ENCODE assay signal across 26 mouse cellular contexts in the genomic region with DNA sequence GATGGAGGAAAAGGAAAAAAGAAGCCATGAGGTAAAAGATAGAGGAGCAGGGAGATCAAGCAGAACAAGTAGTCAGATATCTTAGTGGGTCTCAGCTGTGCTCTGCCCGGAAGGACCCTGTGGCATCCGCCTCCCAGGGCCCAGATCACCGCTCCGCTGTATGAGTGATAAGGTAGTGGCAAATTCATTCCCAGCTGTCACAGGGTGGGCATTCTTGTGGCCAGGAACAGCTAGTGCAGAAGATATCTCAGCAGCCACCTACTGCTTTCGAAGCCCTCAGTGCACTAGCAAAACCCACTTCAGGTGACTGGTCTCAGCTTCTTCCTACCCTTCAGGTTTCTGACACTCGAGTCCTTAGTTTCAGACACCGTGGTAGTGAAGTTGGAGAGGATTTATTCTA. TPM values are rescaled to one million over a fixed set of nuclear protein-coding genes. Genes with fewer than 3 reads are reported as not detected.
DNase-seq lines count a peak whose midpoint lies in the region; ATAC-seq and TF ChIP-seq lines count a peak whose summit lies in the region.
"Had no signal": no experiment of that assay in that cellular context is flagged by ENCODE, and none has a peak within 500 bp of the region (broad histone marks: within the 10 kb centered on the region; RNA-seq: fewer than 3 reads in every experiment).

No protein-coding gene starts in this region.

- no peaks in the 10 kb centered on the region for H3K79me2 ChIP-seq in myocyte (ENCODE audit: control insufficient read depth, insufficient read depth)

- no peak overlapping the region for H3K4me2 ChIP-seq in heart, embryonic 16.5 days (ENCODE audit: low read depth, low read length)
- no peak overlapping the region for H3K4me2 ChIP-seq in myocyte (ENCODE audit: low read depth)
- H3K4me2 ChIP-seq: embryonic facial prominence, embryonic 12.5 days; forebrain, embryonic 13.5 days; forebrain, embryonic 15.5 days had no signal

- TF ChIP-seq POLR2A in myocyte (IDR thresholded peaks at IDR 0.05; ENCODE audit: insufficient read length, low read depth): no peak

- H3K4me3 ChIP-seq in gastrocnemius, adult 2 months: no peak overlapping the region
- H3K4me3 ChIP-seq in heart, embryonic 16.5 days (ENCODE audit: low read length): no peak overlapping the region
- no peak overlapping the region for H3K4me3 ChIP-seq in myocyte
- H3K4me3 ChIP-seq: embryonic facial prominence, embryonic 10.5 days; embryonic facial prominence, embryonic 12.5 days; forebrain, embryonic 13.5 days; forebrain, embryonic 15.5 days had no signal

- H3K9ac ChIP-seq in heart, embryonic 16.5 days (ENCODE audit: low read length): no peak overlapping the region
- H3K9ac ChIP-seq: embryonic facial prominence, embryonic 12.5 days; forebrain, embryonic 13.5 days; forebrain, embryonic 15.5 days had no signal

- peaks cover 41% of the 10 kb centered on the region for H3K36me3 ChIP-seq in heart, embryonic 16.5 days (ENCODE audit: control insufficient read depth, insufficient read depth)
- no peaks in the 10 kb centered on the region for H3K36me3 ChIP-seq in myocyte (ENCODE audit: control insufficient read depth, insufficient read depth)
- H3K36me3 ChIP-seq: forebrain, embryonic 15.5 days; G1E had no signal

- peak; percentile 9 for DNase-seq in gastrocnemius, adult 2 months
- DNase-seq in gastrocnemius, postnatal 36 days: no peak
- DNase-seq in heart, postnatal 14 days: no peak
- DNase-seq: adrenal gland, adult 8-10 months; adrenal gland, postnatal 14 days; adrenal gland, postnatal 36 days; B cell, adult 2 months; cerebellum, adult 11-12 months; cerebellum, adult 2 months; cerebellum, adult 9-10 months; cerebellum, postnatal 10 days; cerebellum, postnatal 25 days had no signal

- H3K4me1 ChIP-seq in heart, embryonic 16.5 days (ENCODE audit: control insufficient read depth, insufficient read depth, low read length): peaks cover 8% of the 10 kb centered on the region
- H3K4me1 ChIP-seq: embryonic facial prominence, embryonic 10.5 days; embryonic facial prominence, embryonic 12.5 days; forebrain, embryonic 13.5 days; forebrain, embryonic 15.5 days had no signal

- H3K9me3 ChIP-seq in heart, embryonic 16.5 days (replicated peaks; ENCODE audit: control insufficient read depth, low read length): no peaks in the 10 kb centered on the region
- H3K9me3 ChIP-seq: embryonic facial prominence, embryonic 10.5 days; embryonic facial prominence, embryonic 12.5 days; forebrain, embryonic 13.5 days; forebrain, embryonic 15.5 days; G1E had no signal

- 57% methylated on average over 7 of the region's 7 CpGs for WGBS in heart, embryonic 16.5 days

- no peak for TF ChIP-seq CTCF in gastrocnemius, adult 2 months (IDR thresholded peaks at IDR 0.05)

- ATAC-seq in heart, embryonic 16.5 days (replicated peaks; ENCODE audit: extremely low read depth, insufficient read depth, low FRiP score): 0 out of 2 replicates have a peak, but pooled peaks have one; percentile 26
- ATAC-seq: activated CD4-positive, CD25-positive, alpha-beta regulatory T cell, adult 4 months; CD4-positive, CD25-positive, alpha-beta regulatory T cell, adult 4 months; forebrain, embryonic 13.5 days; forebrain, embryonic 15.5 days; Patski had no signal

- no peak overlapping the region for H3K27ac ChIP-seq in gastrocnemius, adult 2 months
- H3K27ac ChIP-seq in heart, embryonic 16.5 days (ENCODE audit: low read length): peak overlapping the region; percentile 56; the same call in 1 of the 2 replicates
- H3K27ac ChIP-seq: embryonic facial prominence, embryonic 10.5 days; embryonic facial prominence, embryonic 12.5 days; forebrain, embryonic 13.5 days; forebrain, embryonic 15.5 days had no signal

- no peaks in the 10 kb centered on the region for H3K27me3 ChIP-seq in heart, embryonic 16.5 days (ENCODE audit: control insufficient read depth, insufficient read depth, low read length)
- peaks cover 29% of the 10 kb centered on the region for H3K27me3 ChIP-seq in myocyte (ENCODE audit: control insufficient read depth, insufficient read depth, insufficient read length)
- H3K27me3 ChIP-seq: embryonic facial prominence, embryonic 12.5 days; forebrain, embryonic 13.5 days; forebrain, embryonic 15.5 days; Patski had no signal

- H3ac ChIP-seq in myocyte (ENCODE audit: control insufficient read depth, insufficient read length): no peak overlapping the region

- intact Hi-C loops in gastrocnemius, adult 2 months (cut with DNase I): no loop called here
- intact Hi-C loops in gastrocnemius, postnatal 36 days (cut with DNase I): no loop called here
- intact Hi-C loops in heart, postnatal 14 days (cut with DNase I): no loop called here

TF ChIP-seq in myocyte, 11 proteins besides CTCF, POLR2A, EP300 and RAD21:
- TF ChIP-seq CEBPB (IDR thresholded peaks at IDR 0.05; ENCODE audit: insufficient read depth, poor library complexity, severe bottlenecking): no peak
- peak in 2 of 3 experiments; percentile 30 to 58 for TF ChIP-seq MYOD1 (IDR thresholded peaks at IDR 0.05; ENCODE audit: control insufficient read depth in 1 of 3, insufficient read length in 2 of 3, low read depth in 2 of 3)
- TF ChIP-seq MYOG (IDR thresholded peaks at IDR 0.05; ENCODE audit: control insufficient read depth in 1 of 3, insufficient read depth in 1 of 3, insufficient read length in 2 of 3, low read depth in 2 of 3): peak in 2 of 3 experiments; percentile 26 to 79

RNA-seq across cellular contexts. Expression of gene Col6a2, which starts 11.0 kb away (rescaled TPM):
- 10 to 100 TPM; 28.5 to 59.5 TPM for total RNA-seq in gastrocnemius, adult 2 months (2021)
- 10 to 100 TPM; 69.4 to 92.0 TPM for total RNA-seq in gastrocnemius, postnatal 36 days (2021)
- polyA plus RNA-seq in heart, embryonic 16.5 days (2015; fragmentation: Nextera tagmentation; extraction: Ambion mirVana): 100 and 120 TPM in 2 replicates
- 100 to 1,000 TPM; 169 to 173 TPM for total RNA-seq in heart, postnatal 14 days (2021)
- 63.3 TPM for polyA plus RNA-seq in myocyte (2012; fragmentation: generic; extraction: Trizol)
- total RNA-seq: CH12.LX had no signal
- polyA plus RNA-seq: CD4-positive, CD25-positive, alpha-beta regulatory T cell, adult 4 months; G1E had no signal

RNA-seq across cellular contexts. Expression of gene Ftcd, which starts 37.0 kb away (rescaled TPM):
- not detected for total RNA-seq in gastrocnemius, adult 2 months (2021)
- total RNA-seq in gastrocnemius, postnatal 36 days (2021): not detected
- polyA plus RNA-seq in heart, embryonic 16.5 days (2015; fragmentation: Nextera tagmentation; extraction: Ambion mirVana): 3.5 and 4.0 TPM in 2 replicates
- under 1 TPM in 1 of 2 experiments, not detected in 1; 0.12 TPM for total RNA-seq in heart, postnatal 14 days (2021)
- polyA plus RNA-seq in myocyte (2012; fragmentation: generic; extraction: Trizol): not detected
- total RNA-seq: adrenal gland, adult 18-20 months; CH12.LX had no signal
- polyA plus RNA-seq: activated CD4-positive, CD25-positive, alpha-beta regulatory T cell, adult 4 months; CD4-positive, CD25-positive, alpha-beta regulatory T cell, adult 4 months; cerebellum, adult 2 months; embryonic facial prominence, embryonic 10.5 days; forebrain, embryonic 11.5 days; forebrain, embryonic 13.5 days; forebrain, embryonic 15.5 days; G1E had no signal

RNA-seq across cellular contexts. Expression of gene Spatc1l, which starts 50.4 kb away (rescaled TPM):
- not detected for total RNA-seq in gastrocnemius, adult 2 months (2021)
- not detected for total RNA-seq in gastrocnemius, postnatal 36 days (2021)
- 0.13 TPM in 1 of 2 replicates, not detected in the other for polyA plus RNA-seq in heart, embryonic 16.5 days (2015; fragmentation: Nextera tagmentation; extraction: Ambion mirVana)
- total RNA-seq in heart, postnatal 14 days (2021): not detected
- not detected for polyA plus RNA-seq in myocyte (2012; fragmentation: generic; extraction: Trizol)
- total RNA-seq: adrenal gland, adult 8-10 months; adrenal gland, postnatal 14 days had no signal
- polyA plus RNA-seq: activated CD4-positive, CD25-positive, alpha-beta regulatory T cell, adult 4 months; CD4-positive, CD25-positive, alpha-beta regulatory T cell, adult 4 months; embryonic facial prominence, embryonic 12.5 days; embryonic facial prominence, embryonic 14.5 days; forebrain, embryonic 11.5 days; forebrain, embryonic 15.5 days; G1E; Patski had no signal
